Mouse (Mus musculus) embryo, embryonic 11 days (tissue): Measurements from ENCODE around the gene Ctsk.
A peak's percentile ranks its signal among the peaks of the same experiment; 100 is the strongest.

Experiments
- DNase-seq: peaks from one replicate; pipeline ENCODE4 v3.0.0-alpha.2; 2015

Gene Ctsk

DNA sequence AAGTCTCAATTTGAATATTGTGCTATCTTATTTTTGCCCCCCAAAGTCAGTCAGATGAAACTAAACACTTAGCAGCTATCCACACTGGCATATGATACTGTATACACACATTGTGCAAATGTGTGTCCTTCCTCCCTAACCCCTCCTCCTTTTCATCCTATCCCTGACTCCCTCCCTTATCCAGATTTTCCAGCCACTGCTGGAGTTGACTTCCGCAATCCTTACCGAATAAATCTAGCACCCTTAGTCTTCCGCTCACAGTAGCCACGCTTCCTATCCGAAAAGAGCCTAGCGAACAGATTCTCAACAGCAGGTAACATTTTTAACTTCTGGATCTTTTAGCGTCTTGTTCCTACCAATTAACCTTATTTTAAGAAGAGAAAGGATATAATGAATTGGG lies at the start of gene Ctsk:
Gene Ctsk (plus strand): TSS at position 233 of the 400 bp plus-strand sequence.
- no peak for DNase-seq

DNA sequence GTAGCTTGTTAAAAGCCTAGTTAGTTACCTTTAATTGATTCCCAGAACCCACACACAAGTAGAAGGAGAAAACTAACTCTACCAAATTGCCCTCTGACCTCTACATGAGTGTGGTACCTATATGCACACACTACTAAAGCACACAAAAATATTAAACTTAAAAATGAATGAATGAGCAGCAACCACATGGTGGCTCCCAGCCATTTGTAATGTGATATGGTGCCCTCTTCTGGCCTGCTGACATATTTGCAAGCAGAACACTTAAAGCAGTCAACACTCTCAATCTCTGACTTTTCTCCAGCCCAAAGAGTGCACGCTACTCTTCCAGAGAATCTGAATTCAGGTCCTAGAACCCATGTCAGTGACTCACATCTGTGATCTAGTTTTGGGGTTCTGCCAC lies 48.6 kb upstream of the Ctsk start:
- peak; percentile 60 for DNase-seq

DNA sequence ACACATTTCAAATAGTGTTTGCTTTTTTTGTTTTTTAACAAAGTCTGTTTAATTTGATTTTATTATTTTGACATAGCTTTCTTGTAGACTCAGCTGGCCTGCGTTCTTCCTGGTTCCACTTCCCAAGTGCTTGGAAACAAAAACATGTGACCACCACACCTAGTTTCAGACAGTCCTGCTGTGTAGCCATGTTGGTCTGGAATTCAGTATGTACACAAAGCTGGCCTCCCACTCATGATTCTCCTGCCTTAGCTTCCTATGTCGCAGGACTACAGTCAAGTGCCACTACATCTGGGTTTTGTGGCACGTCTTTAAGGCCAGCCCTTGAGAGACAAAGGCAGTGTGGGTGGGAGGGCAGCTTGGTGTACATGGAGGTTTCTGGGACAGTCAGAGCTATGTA lies 48.1 kb upstream of the Ctsk start:
- no peak for DNase-seq

DNA sequence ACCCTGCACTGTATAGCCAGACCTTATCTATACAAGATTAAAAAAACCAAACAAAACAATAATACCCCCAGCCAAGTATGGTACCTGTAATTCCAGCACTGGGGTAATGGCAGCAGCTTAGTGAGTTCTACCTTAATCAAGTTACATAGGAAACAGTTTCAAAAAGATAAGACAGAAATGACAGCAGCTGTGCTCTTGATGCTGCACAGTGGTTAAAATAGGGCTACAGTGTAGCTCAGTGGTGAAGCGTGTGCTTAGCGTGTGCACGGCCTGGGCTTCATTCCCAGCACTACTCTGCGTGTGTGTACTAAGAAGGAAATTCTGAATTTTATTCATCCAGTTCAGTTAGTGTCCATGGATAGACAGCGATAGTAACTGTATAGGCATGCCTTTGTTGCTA lies 42.7 kb upstream of the Ctsk start:
- no peak for DNase-seq

DNA sequence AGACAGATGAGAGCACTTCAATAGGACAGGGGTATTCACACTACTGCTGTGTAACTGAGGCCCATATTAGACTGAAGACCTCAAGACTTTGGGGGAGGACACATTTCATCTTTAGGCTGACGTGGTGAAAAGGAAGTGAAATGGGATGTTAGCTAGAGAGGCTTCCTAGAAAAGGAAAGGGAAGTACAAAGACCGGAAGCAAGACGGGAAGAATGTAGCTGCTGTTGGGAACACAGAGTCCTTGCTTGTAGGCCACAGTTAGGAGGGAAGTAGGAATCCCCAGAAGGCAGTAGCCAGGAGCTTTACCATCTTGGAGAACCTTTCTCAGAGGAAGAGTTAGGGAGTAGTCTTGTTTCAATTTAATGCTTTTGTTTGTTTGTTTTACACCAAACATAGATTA lies 41.3 kb upstream of the Ctsk start:
- DNase-seq, result no peak

DNA sequence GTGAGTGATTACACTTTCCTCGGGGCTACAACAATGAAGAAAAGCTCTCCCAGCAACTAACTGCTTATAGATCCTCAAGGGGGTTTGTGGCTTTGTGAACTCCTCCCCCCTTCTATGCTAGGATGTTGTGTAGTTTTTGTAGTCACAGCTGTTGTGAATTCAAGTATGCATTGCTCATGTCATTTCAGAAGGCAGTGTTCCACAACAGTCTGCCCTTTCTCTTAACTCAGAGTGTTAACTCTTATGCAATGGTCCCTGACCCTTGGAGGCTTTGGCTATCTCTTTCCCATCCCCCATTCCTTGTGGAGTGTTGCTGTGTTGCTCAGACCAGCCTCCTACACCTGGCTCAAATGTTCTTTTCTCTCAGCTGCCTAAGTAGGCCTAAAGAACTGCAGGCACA lies 39.7 kb upstream of the Ctsk start:
- DNase-seq, result no peak

DNA sequence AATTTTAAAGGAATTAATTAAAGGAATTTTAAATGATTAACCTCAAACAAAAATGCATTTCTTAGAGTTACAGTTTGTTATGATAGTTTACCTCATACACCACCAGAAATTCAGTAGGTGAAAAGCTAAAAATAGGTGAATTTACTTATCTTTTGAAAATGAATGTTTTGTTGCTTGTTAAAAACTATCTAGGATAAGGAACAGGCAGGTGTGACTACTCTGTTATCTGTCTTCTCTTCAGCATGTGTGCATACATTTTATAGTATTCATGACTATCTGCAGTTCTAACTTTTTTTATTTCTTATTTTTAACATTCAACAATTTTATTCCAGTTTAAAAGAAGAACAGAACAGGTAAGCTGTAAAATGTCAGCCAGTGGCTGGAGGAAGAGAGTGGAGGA lies 35.2 kb upstream of the Ctsk start:
- DNase-seq, result no peak

DNA sequence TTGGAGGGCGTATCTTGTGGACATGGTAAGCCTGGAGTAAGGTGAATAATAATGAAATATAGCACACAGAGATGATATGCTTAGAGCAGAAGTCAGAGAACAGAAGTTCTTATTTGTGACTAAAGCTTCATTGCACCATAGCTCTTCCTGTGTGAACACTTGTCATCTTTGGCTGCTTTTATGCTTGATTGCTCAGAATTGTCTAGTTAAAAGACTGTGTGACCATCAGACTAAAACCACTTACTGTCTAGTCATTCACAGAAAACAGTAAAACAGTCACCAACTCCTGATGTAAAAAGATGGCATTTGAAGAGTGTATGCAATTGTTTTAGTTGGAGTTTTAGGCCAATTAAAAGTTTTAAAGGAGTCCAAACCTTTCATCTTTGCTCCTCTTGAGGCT lies 20.1 kb upstream of the Ctsk start:
- DNase-seq, result no peak

DNA sequence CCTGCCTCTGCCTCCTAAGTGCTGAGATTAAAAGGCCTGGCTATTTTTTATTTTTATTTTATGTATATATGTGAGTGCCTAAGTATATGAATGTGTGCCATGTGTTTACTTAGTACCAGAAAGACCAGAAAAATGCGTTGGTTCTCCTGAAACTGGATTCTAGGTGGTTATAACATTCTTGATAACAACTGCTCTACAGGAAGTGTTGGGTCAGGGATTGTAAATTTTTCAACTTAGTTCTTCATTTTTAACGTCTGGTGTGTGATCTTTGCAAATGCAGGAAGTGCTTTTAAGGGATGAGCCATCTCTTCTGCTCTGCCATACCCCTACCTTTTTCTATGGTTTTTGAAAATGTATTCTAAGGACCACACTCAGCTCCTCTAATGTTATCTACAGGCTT lies 12.6 kb upstream of the Ctsk start:
- no peak for DNase-seq

DNA sequence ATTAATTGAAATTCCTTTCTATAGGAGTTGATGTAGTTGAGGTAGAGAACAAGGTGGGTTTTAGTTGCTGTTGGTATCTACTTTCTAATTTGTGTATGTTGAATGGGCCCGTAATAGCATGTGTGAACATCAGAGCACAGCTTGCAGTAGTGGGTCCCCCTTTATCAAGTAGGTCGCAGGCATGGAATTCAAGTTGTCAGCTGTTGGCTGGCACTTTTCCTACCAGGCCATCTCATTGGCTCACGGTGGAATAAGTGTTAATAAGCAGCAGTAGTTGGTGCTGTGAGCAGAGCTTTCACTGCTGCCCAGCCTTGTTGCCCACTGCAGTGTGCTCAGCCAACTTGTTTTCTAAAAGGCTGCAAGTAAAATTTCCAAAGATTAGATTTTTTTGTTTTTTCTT lies 10.4 kb upstream of the Ctsk start:
- DNase-seq, result no peak

DNA sequence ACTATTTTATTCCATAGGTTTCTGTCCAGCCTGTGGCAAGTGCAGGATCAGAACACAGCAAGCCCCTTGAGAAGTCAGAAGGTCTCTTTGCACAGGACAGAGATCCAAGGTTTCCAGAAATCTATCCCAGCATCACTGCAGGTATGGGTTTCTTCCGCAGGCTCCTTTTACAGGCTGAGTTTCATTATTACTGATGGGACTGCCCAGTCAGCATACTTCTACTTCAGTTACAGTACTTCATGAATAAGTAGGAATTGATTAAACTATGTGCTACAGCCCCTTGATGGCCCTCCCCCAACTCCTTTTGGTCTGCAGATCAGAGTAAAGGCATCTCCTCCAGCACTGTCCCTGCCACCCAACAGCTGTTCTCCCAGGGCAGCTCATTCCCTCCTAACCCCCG lies 8.8 kb upstream of the Ctsk start:
- no peak for DNase-seq

DNA sequence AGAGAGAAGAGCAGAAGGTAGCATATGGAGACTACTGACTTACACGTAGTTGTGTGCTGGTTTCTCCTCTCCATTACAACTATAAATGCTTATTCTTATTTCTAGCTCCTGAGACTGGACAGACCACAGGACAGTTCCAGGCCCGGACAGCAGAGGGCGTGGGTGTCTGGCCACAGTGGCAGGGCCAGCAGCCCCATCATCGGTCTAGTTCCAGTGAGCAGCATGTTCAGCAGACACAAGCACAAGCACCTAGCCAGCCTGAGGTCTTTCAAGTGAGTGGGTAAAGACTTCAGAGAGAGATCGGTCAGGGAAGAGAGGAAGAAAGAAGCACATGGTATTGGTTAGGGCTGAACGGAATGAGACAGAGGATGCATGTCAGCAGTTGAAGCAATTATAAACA lies 4.7 kb upstream of the Ctsk start:
- DNase-seq, result peak; percentile 65

DNA sequence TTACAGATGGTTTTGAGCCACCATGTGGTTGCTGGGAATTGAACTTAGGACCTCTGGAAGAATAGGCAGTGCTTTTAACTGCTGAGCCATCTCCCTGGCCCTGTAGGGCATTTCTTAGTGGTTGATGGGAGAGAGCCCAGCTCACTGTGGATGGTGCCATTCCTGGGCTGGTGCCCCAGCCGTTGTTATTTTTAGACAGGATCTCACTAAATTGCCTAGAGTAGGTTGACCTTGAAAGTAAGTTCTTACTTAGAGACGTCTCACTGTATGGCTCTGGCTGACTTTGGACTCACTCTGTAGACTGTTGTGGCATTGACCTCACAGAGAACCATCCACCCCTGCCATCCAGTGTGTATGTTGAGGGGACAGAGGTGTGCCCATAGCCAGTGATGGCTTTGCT lies 827 bp upstream of the Ctsk start:
- no peak for DNase-seq

DNA sequence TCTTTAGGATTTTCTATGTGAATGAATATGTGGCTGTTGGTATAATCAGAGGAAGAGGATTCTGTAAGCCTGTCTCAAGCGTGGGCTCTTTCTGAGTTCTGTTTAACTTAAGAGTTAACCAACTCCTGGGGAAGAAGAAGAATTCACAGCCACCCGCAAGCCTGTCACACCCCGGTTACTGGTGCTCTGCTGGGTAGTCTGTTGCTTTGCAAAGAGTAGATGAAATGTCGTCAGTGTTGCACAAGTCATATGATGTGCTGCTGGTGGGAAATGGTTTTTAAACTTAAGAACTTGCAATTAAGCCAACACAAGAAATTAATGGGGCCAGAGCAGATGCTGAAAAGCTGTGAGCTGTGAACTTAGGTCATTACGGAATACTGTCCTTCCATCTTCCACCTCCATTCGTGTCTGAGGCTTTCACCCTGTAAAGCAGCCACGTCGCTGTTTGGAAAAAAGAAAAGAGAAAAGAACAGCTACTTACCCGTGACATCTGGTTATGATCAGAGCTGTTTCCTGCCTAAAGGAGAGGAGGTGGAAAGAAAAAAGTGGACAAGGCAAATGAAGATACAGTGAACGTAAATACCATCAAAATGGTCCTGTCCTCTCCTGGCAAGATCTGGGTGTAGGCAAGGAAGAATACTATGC lies 562 bp downstream of the Ctsk start:
- peak; percentile 55 for DNase-seq

DNA sequence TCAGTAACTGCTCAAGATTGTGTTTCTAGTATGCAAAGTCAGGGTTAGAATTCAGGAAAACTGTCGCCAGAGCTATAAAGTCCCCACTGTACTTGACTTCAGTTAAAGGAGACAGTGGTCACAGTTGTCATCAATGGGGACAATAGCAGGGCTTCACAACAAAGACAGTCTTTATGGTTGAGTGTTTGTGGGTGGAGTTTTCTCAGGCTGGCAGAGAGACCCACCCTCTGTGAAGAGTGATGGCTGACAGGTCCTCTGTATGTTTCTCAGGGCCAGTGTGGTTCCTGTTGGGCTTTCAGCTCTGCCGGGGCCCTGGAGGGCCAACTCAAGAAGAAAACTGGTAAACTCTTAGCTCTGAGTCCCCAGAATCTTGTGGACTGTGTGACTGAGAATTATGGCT lies 3.3 kb downstream of the Ctsk start:
- no peak for DNase-seq

DNA sequence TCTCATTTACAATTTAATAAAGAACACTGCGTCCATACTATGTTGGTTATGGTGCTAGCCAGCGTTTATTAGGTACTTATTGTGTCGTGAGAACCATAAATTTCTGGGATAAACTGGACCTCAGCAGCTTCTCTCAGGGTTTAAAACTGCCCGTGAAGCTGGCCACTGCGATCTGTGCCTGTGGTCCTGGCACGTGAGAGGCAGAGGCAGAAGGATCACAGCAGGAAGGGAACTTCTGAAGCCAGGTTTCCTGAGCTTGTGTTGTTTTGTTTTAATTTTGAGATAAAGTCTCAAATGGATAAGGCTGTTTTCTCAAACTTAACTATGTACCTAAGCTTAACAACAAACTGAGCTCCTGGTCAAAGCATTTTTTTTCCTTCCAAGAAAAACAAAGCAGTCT lies 10.3 kb downstream of the Ctsk start:
- DNase-seq, result no peak

DNA sequence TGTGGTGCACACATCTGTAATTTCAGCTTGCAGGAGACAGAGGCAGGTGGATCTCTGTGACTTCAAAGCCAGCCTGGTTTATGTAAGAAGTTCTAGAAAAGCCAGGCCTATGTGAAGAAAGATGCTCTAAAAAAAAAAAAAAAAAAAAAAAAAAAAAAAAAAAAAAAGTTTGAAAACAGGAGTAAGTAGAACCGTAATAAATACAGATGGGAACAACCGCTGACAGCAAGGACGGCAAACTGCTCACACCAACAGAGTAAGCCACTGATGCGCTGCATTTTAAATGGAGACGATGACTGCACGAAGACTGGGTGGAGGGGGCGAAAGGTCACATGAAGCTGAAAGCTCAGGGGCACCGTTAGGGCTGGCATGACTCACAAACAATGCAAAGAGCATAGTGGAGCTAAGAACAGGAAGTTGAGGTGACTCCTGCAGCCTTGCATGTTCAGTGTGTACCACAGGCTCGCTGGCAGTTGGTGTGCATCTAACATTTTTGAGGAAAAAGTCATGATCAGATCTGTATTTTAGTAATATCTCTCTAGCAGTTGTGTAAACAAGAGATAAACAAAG lies 12.6 kb downstream of the Ctsk start:
- DNase-seq, result no peak

DNA sequence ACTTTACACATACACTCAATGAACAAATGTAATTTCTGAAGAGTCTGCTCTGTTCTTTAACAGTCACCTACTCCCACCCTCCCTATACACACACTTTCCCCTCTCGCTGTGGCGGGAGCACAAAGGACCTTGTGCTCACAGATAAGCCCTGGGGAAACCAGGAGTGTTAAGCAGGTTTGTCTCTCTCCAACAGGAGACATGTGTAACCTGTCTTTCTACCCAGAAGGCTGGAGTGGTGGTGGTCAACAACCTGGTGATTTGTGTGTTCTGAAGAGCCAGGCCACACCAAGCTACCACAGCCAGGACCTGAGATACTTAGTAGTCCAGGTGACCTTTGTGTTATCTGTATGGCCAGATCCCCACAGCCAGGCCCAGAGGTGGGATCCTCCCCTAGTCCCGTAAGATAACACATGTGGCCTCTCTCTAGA lies 17.6 kb downstream of the Ctsk start:
- DNase-seq, result no peak

DNA sequence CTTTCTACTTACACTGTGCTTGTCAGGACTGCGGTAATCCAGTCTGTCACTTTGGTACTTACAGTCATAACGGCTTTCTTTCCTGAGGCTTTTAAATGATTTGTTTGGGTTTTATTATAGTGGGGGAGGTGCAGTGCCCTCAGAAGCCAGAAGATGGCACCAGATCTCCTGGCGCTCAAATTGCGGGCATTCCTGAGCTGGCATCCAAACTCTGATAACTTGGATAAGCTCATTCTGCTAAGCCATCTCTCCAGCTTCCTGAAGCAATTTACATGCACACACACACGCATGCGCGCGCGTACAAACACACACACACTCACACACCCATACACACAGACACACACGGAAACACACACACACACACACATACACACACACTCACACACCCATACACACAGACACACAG lies 18.4 kb downstream of the Ctsk start:
- DNase-seq, result peak; percentile 77

DNA sequence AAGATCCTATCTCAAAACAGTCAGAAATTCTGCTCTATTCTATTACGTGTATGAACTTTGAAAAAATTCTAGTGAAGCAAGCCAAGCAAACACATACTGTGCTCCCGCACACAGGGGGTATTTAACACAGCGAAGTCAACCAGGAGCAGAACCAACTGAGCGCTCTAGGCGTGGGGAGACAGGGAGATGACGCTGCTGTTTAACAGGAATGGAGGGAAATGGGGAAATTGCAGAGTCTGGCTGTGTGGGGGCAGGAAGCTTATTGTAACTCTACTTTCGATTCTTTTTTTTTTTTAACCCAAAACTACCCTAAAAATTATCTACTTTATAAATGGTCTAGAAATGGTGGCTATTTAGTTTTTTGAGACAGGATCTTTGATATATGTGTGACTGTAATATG lies 19.8 kb downstream of the Ctsk start:
- no peak for DNase-seq

DNA sequence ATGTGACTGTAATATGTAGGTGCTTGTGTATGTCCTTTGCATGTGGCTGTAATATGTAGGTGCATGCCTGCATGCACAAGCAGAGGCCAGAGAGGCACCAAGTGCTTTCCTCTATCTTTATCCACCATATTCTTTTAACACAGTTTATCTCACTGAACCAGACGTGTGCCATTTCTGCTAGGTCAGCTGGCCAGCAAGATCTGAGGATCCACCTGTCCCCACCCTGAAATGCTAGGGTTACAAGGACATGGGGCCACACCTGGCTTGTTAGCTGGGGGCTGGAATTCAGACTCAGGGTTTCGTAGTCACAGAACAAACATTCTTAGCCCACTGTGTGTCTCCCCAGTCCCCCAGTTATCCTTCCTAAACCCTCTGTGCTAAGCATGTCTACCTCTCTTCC lies 20.3 kb downstream of the Ctsk start:
- no peak for DNase-seq

DNA sequence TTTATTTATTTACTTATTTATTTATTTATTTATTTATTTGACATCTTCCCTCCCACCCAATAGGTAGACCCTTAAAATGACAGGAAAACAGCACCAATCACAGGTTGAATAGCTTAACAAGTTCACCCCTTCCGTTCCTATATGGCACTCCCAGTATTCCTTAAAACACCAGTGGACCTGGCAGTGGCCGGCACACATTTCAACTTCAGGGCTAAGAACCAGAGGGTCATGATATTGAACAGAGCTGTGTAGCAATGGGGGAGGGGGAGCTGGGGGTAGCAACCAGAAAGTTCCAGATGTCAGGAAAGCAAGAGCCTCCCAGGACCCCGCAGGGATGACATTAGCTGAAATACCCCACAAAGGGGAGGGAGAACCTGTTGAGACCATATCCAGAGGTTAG lies 21.0 kb downstream of the Ctsk start:
- DNase-seq, result no peak

DNA sequence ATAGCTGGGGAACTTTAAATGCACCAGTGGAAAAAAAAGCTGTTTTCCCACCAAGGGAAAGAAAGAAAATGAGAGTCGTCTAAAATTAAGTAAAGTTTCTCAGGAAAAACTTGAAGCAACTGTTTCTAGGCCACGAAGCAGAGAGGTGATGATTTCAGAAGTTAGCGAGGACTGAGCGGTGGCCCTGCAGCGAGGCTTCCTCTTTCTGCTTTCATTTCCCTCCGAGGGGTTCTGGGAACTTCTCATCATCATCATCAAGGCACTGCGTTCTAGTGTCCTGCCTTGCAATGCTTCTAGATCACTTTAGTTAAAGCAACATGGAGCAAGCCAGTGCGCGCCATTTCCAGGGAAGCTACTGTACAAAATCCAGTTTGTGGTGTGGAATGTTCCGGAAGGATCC lies 22.1 kb downstream of the Ctsk start:
- DNase-seq, result no peak

DNA sequence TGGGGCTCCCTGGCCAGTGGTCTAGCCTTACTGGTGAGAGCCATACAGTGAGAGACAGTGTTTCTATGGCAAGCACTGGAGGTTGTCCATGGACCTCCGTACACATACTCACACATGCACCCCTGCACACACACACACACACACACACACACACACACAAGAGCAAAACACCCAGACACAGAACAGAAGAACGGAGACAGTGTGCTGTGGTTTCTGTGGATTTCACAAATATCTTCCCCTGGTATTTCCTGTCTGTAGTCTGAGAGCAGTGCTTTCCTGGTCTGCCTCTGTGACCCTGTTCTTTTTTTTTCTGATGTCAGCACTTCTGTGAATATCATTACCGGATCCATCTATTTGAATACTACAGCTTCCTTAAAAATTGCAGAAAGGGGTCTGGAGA lies 24.6 kb downstream of the Ctsk start:
- DNase-seq, result no peak

DNA sequence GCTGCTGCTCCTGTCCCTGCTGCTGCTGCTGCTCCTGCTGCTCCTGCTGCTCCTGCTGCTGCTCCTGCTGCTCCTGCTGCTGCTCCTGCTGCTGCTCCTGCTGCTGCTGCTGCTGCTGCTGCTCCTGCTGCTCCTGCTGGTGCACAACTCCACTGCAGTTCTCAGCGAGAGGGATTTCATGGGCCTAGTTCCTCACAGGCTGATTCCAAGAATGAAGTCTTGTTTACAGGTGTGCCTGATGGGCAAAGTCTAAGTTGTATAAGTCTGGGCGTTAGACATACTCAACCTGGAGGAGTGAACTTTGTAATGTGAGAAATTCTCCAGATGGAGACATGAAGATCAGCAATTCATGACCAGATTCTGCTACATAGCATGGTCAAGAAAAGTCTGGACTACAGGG lies 25.6 kb downstream of the Ctsk start:
- DNase-seq, result no peak

DNA sequence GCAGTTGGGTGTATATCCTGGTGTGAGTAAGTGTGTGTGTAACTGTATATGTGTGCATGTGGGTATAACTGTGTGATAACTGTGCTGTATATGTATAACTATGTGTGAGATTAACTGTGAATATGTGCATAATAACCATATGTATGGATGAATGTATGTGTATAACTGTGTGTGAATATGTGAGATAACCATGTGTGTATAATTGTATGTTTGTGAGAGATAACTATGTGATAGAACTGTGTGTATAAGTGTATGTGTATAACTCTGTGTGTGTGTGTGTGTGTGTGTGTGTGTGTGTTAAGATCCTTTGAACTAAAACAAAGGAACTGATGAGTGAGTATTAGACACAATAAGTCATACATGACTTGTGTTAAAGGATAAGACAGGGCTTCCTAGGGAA lies 27.1 kb downstream of the Ctsk start:
- no peak for DNase-seq
